Comparison of ENCODE assay signal across 8 mouse cellular contexts in the genomic region with DNA sequence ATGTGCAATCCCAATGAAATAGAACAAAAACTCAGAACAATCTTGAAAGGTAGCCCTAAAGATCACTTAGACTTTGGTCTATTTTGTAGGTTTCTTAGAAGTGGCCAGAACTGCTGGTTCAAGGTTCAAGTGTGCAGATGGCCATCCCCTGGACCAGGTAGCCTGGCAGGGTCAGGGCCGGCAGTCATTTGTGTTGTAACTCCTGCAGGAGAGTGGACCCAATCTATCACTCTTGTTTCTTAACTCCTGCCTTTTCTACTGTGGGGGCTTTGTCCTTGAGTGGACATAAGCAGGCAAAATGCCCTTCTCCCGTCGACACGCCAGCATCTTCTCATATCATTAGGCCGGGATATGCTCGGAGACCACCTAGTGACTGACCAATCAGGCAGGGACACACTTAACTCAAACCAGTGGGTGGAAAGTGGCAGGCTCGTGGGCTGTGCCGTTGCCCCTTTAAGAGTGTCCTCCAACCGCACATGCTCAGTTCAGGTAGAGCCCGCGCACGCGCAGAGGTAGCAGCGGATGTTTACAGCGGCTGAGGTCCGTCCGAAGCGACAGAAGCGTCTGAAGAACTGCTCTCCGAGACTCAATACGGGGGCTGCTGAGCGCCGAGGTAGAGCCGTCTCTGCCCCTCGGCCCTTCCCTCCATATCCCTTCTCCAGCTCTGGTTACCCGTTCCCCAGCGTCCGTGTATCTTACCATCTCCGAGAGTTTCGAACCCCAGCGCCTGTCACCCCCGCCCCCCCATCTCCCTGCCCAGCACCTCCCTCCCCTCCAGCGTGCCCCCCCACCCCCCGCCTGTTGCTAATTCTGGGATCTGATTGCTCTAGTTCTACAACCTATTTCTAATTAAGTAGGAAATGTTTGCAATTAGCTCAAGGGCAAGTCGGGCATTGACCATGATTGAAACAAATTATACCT. TPM values are rescaled to one million over a fixed set of nuclear protein-coding genes. Genes with fewer than 3 reads are reported as not detected.
DNase-seq lines count a peak whose midpoint lies in the region; ATAC-seq and TF ChIP-seq lines count a peak whose summit lies in the region.

Pcmtd2 (plus strand) TSS at position 483 of the 921 bp plus-strand sequence.

- WGBS in cerebellum, adult 2 months = under 1% methylated on average over 35 of the region's 35 CpGs
- WGBS in forebrain, postnatal 0 days = 3% methylated on average over 35 of the region's 35 CpGs
- WGBS in lung, embryonic 15.5 days = under 1% methylated on average over 35 of the region's 35 CpGs

- ATAC-seq in forebrain, postnatal 0 days = peak; percentile 100
- peak; percentile 98 for ATAC-seq in lung, embryonic 15.5 days (ENCODE audit: borderline replicate concordance, extremely low read depth, low FRiP score, low TSS enrichment)

- H3K79me2 ChIP-seq in MEL (ENCODE audit: control insufficient read depth, insufficient read depth, low read length, poor library complexity) = peaks cover 2% of the 10 kb centered on the region; the same call in 1 of the 2 replicates

- peak within 1 kb of the TSS; percentile 74 for H3K4me2 ChIP-seq in forebrain, postnatal 0 days (ENCODE audit: low read depth)
- H3K4me2 ChIP-seq in lung, embryonic 15.5 days = peak within 1 kb of the TSS; percentile 74

- H3K27me3 ChIP-seq in MEL (ENCODE audit: control insufficient read depth in 1 of 2, insufficient read depth in 2 of 2, low read length in 2 of 2) = no peaks in the 10 kb centered on the region
- no peaks in the 10 kb centered on the region for H3K27me3 ChIP-seq in cerebellum, adult 2 months (ENCODE audit: control insufficient read depth, insufficient read depth, low read length)
- H3K27me3 ChIP-seq in forebrain, postnatal 0 days (ENCODE audit: insufficient read depth, low read length) = no peaks in the 10 kb centered on the region
- H3K27me3 ChIP-seq in lung, embryonic 15.5 days = no peaks in the 10 kb centered on the region

- H3K4me1 ChIP-seq in MEL (ENCODE audit: control insufficient read depth in 1 of 2, insufficient read depth in 2 of 2, low read length in 2 of 2) = peaks cover 9% of the 10 kb centered on the region in 2 experiments
- peaks cover 6% of the 10 kb centered on the region for H3K4me1 ChIP-seq in cerebellum, adult 2 months (ENCODE audit: control insufficient read depth, insufficient read depth, low read length)
- H3K4me1 ChIP-seq in forebrain, postnatal 0 days (ENCODE audit: insufficient read depth) = peaks cover 9% of the 10 kb centered on the region
- peaks cover 15% of the 10 kb centered on the region for H3K4me1 ChIP-seq in lung, embryonic 15.5 days

- no peak for TF ChIP-seq RAD21 in MEL (IDR thresholded peaks at IDR 0.05; ENCODE audit: low read depth, low read length)

- peak; percentile 50 to 84; a peak in 2 of 4 replicates for TF ChIP-seq POLR2A in MEL (IDR thresholded peaks at IDR 0.05; ENCODE audit: control insufficient read depth in 1 of 2, insufficient read depth in 1 of 2, low read depth in 1 of 2, low read length in 2 of 2, poor library complexity in 1 of 2)
- TF ChIP-seq POLR2A in cerebellum, adult 2 months (IDR thresholded peaks at IDR 0.05; ENCODE audit: borderline replicate concordance, insufficient read depth, low read length) = peak; percentile 95

- no peaks in the 10 kb centered on the region for H3K9me3 ChIP-seq in MEL (replicated peaks; ENCODE audit: insufficient read depth, low read length)
- no peaks in the 10 kb centered on the region for H3K9me3 ChIP-seq in forebrain, postnatal 0 days (ENCODE audit: low read length)
- no peaks in the 10 kb centered on the region for H3K9me3 ChIP-seq in lung, embryonic 15.5 days

- TF ChIP-seq CTCF in MEL (IDR thresholded peaks at IDR 0.05 in 2 of 3, conservative IDR thresholded peaks at IDR 0.05 in 1 of 3; ENCODE audit: control insufficient read depth in 1 of 3, insufficient read depth in 1 of 3, low read depth in 2 of 3, low read length in 3 of 3, poor library complexity in 1 of 3, severe bottlenecking in 1 of 3) = no peak
- no peak for TF ChIP-seq CTCF in cerebellum, adult 2 months (IDR thresholded peaks at IDR 0.05; ENCODE audit: borderline replicate concordance, insufficient read depth, low read depth, low read length)
- TF ChIP-seq CTCF in forebrain, postnatal 0 days (IDR thresholded peaks at IDR 0.05; ENCODE audit: low read depth) = 0 out of 2 replicates have a peak, but pooled peaks have one; percentile 14

- H3K4me3 ChIP-seq in MEL (ENCODE audit: control insufficient read depth in 1 of 2, insufficient read depth in 1 of 2, low read depth in 2 of 2, low read length in 2 of 2) = peak within 1 kb of the TSS; percentile 62 to 76
- H3K4me3 ChIP-seq in cerebellum, adult 2 months (replicated peaks; ENCODE audit: insufficient read depth, low read depth, low read length) = peak within 1 kb of the TSS; percentile 92
- peak within 1 kb of the TSS; percentile 65 for H3K4me3 ChIP-seq in forebrain, postnatal 0 days (ENCODE audit: low read depth, low read length)
- H3K4me3 ChIP-seq in lung, embryonic 15.5 days = peak within 1 kb of the TSS; percentile 88

- H3K36me3 ChIP-seq in MEL (ENCODE audit: control insufficient read depth in 1 of 2, insufficient read depth in 2 of 2, low read length in 2 of 2) = peaks cover 0 to 11% of the 10 kb centered on the region in 2 experiments; a peak in 2 of 4 replicates
- H3K36me3 ChIP-seq in forebrain, postnatal 0 days (ENCODE audit: insufficient read depth) = peaks cover 3% of the 10 kb centered on the region; the same call in 1 of the 2 replicates
- H3K36me3 ChIP-seq in lung, embryonic 15.5 days = peaks cover 5% of the 10 kb centered on the region

- peak within 1 kb of the TSS; percentile 77 for H3K9ac ChIP-seq in MEL (ENCODE audit: control insufficient read depth, low read depth, low read length, poor library complexity, severe bottlenecking)
- peak within 1 kb of the TSS; percentile 74 for H3K9ac ChIP-seq in forebrain, postnatal 0 days
- H3K9ac ChIP-seq in lung, embryonic 15.5 days = peak within 1 kb of the TSS; percentile 77

- peak within 1 kb of the TSS; percentile 40 for H3K27ac ChIP-seq in MEL (ENCODE audit: control insufficient read depth, low read depth, low read length)
- H3K27ac ChIP-seq in cerebellum, adult 2 months (ENCODE audit: insufficient read depth, low read length) = peak within 1 kb of the TSS; percentile 79
- H3K27ac ChIP-seq in forebrain, postnatal 0 days (ENCODE audit: low read depth, low read length) = peak within 1 kb of the TSS; percentile 89
- peak within 1 kb of the TSS; percentile 86 for H3K27ac ChIP-seq in lung, embryonic 15.5 days

- peak; percentile 96 for DNase-seq in MEL (ENCODE audit: low read depth, low spot score)
- DNase-seq in cerebellum, adult 2 months = peak; percentile 93 to 94
- peak; percentile 96 for DNase-seq in forebrain, postnatal 0 days
- peak; percentile 93 for DNase-seq in heart, postnatal 4 days
- DNase-seq in layer of hippocampus, adult 8-10 months (ENCODE audit: low spot score in 2 of 2) = peak; percentile 90 to 94
- DNase-seq in ovary, adult 18-20 months (ENCODE audit: low spot score) = peak; percentile 89
- DNase-seq in thymus, postnatal 0 days (ENCODE audit: low spot score) = peak; percentile 94

- no peak for TF ChIP-seq EP300 in MEL (IDR thresholded peaks at IDR 0.05; ENCODE audit: low read depth in 1 of 2, low read length in 2 of 2)

TF ChIP-seq in MEL, 35 proteins besides CTCF, POLR2A, EP300 and RAD21:
- peak; percentile 78 for TF ChIP-seq MXI1 (IDR thresholded peaks at IDR 0.05; ENCODE audit: low read depth, low read length)
- TF ChIP-seq ETS1 (IDR thresholded peaks at IDR 0.05; ENCODE audit: low read depth, low read length) = no peak
- TF ChIP-seq MAX (IDR thresholded peaks at IDR 0.05; ENCODE audit: low read length) = peak; percentile 80
- peak; percentile 75; the same call in 1 of the 2 replicates for TF ChIP-seq POLR2AphosphoS2 (IDR thresholded peaks at IDR 0.05; ENCODE audit: low read length)
- TF ChIP-seq CHD1 (IDR thresholded peaks at IDR 0.05; ENCODE audit: low read depth, low read length) = no peak
- TF ChIP-seq JUND (IDR thresholded peaks at IDR 0.05; ENCODE audit: low read depth, low read length) = no peak
- TF ChIP-seq SIN3A (IDR thresholded peaks at IDR 0.05; ENCODE audit: low read length) = peak; percentile 96
- TF ChIP-seq NRF1 (IDR thresholded peaks at IDR 0.05; ENCODE audit: insufficient read depth, low read depth, low read length, poor library complexity, severe bottlenecking) = peak; percentile 98
- TF ChIP-seq MYB (IDR thresholded peaks at IDR 0.05; ENCODE audit: low read depth, low read length) = no peak
- TF ChIP-seq HCFC1 (IDR thresholded peaks at IDR 0.05; ENCODE audit: low read depth, low read length) = peak; percentile 86
- TF ChIP-seq MYC (IDR thresholded peaks at IDR 0.05; ENCODE audit: low read depth, low read length) = peak; percentile 61; the same call in 1 of the 2 replicates
- TF ChIP-seq TBP (IDR thresholded peaks at IDR 0.05; ENCODE audit: low read depth, low read length) = peak; percentile 73
- peak; percentile 87 for TF ChIP-seq ZMIZ1 (IDR thresholded peaks at IDR 0.05; ENCODE audit: low read depth, low read length)
- TF ChIP-seq MAZ (IDR thresholded peaks at IDR 0.05; ENCODE audit: low read depth, low read length) = 0 out of 2 replicates have a peak, but pooled peaks have one; percentile 60
- TF ChIP-seq ELF1 (IDR thresholded peaks at IDR 0.05; ENCODE audit: low read depth, low read length) = 0 out of 2 replicates have a peak, but pooled peaks have one; percentile 41
- TF ChIP-seq NELFE (IDR thresholded peaks at IDR 0.05; ENCODE audit: low read depth, low read length) = peak; percentile 76
TF ChIP-seq in MEL: peak in this region for 12.

RNA-seq across cellular contexts. Expression of gene Pcmtd2, which starts in this region (rescaled TPM):
- total RNA-seq in MEL (2012; rRNA removed) = 9.9 and 10.3 TPM in 2 replicates
- polyA plus RNA-seq in MEL (2012; ENCODE audit: insufficient read depth in 1 of 2, insufficient read length in 2 of 2, low read depth in 1 of 2, low replicate concordance in 2 of 2, missing spikeins in 1 of 2) = 10 to 100 TPM in 1 of 2 experiments, not detected in 1; 13.6 TPM
- polyA plus RNA-seq in cerebellum, adult 2 months (2012; rRNA removed) = 94.1 and 105 TPM in 2 replicates
- 30.1 and 36.3 TPM in 2 replicates for total RNA-seq in forebrain, postnatal 0 days (2014; rRNA removed)
- 17.9 and 25.8 TPM in 2 replicates for polyA plus RNA-seq in forebrain, postnatal 0 days (2015; fragmentation: Nextera tagmentation; extraction: Ambion mirVana)
- 10 to 100 TPM; 28.2 to 28.9 TPM for total RNA-seq in heart, postnatal 4 days (2021)
- total RNA-seq in layer of hippocampus, adult 8-10 months (2022) = 100 to 1,000 TPM in 1 of 4 experiments, 10 to 100 TPM in 3; 76.2 to 112 (median 93.0) TPM
- 30.2 and 32.4 TPM in 2 replicates for polyA plus RNA-seq in lung, embryonic 15.5 days (2015; fragmentation: Nextera tagmentation; extraction: Ambion mirVana)
- 42.0 and 52.9 TPM in 2 replicates for polyA plus RNA-seq in thymus, postnatal 0 days (2015; fragmentation: Nextera tagmentation; extraction: Ambion mirVana)

Comparison
In these comparisons a context has a peak if more than half of its experiments do, and no peak if none do; other contexts are left out.
1. Peak in every context shown above with its lines: DNase-seq, ATAC-seq, H3K4me3 ChIP-seq and H3K27ac ChIP-seq.